Mouse (Mus musculus) forebrain, embryonic 12.5 days (tissue): ENCODE measurements around the gene Gsto2. TPM values are rescaled to one million over a fixed set of nuclear protein-coding genes. Genes with fewer than 3 reads are reported as not detected.

Source experiments
- ATAC-seq: fragments of 200-750 bp; cut with Nextera tagmentation; 2 replicates; pipeline ENCODE4 v1.8.0; 2017; ENCODE audit warnings: moderate TSS enrichment; ENCODE audit not compliant: low FRiP score
- H3K27ac ChIP-seq: fragments of 300-500 bp; sonication (generic); 2 replicates; pipeline ENCODE4 v1.5.1; 2016; ENCODE audit warnings: mild to moderate bottlenecking
- H3K27me3 ChIP-seq: fragments of 300-500 bp; sonication (generic); 2 replicates; pipeline ENCODE4 v1.6.1; 2016; ENCODE audit warnings: mild to moderate bottlenecking
- H3K36me3 ChIP-seq: fragments of 300-500 bp; sonication (generic); replicated peaks from 2 replicates; pipeline ENCODE4 v1.6.1; 2016; ENCODE audit warnings: mild to moderate bottlenecking
- H3K4me1 ChIP-seq: fragments of 300-500 bp; sonication (generic); 2 replicates; pipeline ENCODE4 v1.6.1; 2016
- H3K4me2 ChIP-seq: fragments of 300-500 bp; sonication (generic); 2 replicates; pipeline ENCODE4 v1.6.1; 2016; ENCODE audit warnings: mild to moderate bottlenecking, moderate library complexity
- H3K4me3 ChIP-seq: fragments of 300-500 bp; sonication (generic); replicated peaks from 2 replicates; pipeline ENCODE4 v1.5.1; 2016; ENCODE audit warnings: mild to moderate bottlenecking
- H3K9ac ChIP-seq: fragments of 300-500 bp; sonication (generic); 2 replicates; pipeline ENCODE4 v1.6.1; 2016; ENCODE audit warnings: mild to moderate bottlenecking
- H3K9me3 ChIP-seq: fragments of 300-500 bp; sonication (generic); 2 replicates; pipeline ENCODE4 v1.6.1; 2016
- WGBS: fragments of 180-500 bp; shearing (Covaris S2); methylation state at CpG from one replicate; pipeline ENCODE4 v1.1.7; 2016; 5-methylcytosine and 5-hydroxymethylcytosine counted together
- polyA plus RNA-seq: library from polyadenylated mRNA; unstranded; fragments of >200 nt; fragmentation: Nextera tagmentation; extraction: Ambion mirVana; gene quantifications from 2 replicates; pipeline ENCODE4 v1.2.1, GENCODE M21; 2016

Gsto2 gene
- polyA plus RNA-seq, 1 experiment from 2014 or later = 0.95 TPM

GRCm38 (mm10) chr19:47917396-47917795 is 52.1 kb downstream of the Gsto2 start:
- Histone ChIP-seq H3K4me1 (peaks cover 27% of the 10 kb centered on the region), H3K9ac (peak overlapping the region; percentile 78), H3K4me3 (peak overlapping the region; percentile 78), H3K27me3 (no peaks in the 10 kb centered on the region), H3K9me3 (no peaks in the 10 kb centered on the region), H3K4me2 (peak overlapping the region; percentile 66), H3K27ac (no peak overlapping the region), H3K36me3 (no peaks in the 10 kb centered on the region)
- no peak for ATAC-seq
- 4% methylated on average over 4 of the region's 4 CpGs for WGBS

DNA sequence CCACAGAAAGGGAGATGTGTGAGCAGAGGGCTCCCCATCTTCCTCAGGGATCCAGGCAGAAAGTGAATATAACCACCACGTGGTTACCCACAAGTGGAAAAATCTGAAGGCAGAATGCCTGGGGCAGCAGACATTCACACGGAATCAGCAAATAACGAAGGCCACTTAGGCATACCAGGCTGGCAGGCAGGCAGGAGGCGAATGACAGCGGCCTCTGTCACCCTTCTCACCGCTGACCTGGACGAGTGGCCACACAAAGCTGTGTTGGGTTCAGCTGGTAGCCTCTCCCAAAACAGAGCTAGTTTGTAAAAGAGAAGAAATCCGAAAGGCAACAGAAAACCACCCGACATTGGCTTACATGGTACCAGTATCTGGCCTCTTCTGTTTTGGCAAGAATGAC is 52.7 kb downstream of the Gsto2 start:
- H3K9me3 ChIP-seq = no peaks in the 10 kb centered on the region
- H3K4me3 ChIP-seq = peak overlapping the region; percentile 78
- H3K27me3 ChIP-seq = no peaks in the 10 kb centered on the region
- peak overlapping the region; percentile 66 for H3K4me2 ChIP-seq
- ATAC-seq = no peak
- WGBS = 8% methylated on average over 9 of the region's 9 CpGs
- peak overlapping the region; percentile 27; the same call in 1 of the 2 replicates for H3K27ac ChIP-seq
- peaks cover 27% of the 10 kb centered on the region for H3K4me1 ChIP-seq
- peak overlapping the region; percentile 78 for H3K9ac ChIP-seq
- H3K36me3 ChIP-seq = no peaks in the 10 kb centered on the region

DNA sequence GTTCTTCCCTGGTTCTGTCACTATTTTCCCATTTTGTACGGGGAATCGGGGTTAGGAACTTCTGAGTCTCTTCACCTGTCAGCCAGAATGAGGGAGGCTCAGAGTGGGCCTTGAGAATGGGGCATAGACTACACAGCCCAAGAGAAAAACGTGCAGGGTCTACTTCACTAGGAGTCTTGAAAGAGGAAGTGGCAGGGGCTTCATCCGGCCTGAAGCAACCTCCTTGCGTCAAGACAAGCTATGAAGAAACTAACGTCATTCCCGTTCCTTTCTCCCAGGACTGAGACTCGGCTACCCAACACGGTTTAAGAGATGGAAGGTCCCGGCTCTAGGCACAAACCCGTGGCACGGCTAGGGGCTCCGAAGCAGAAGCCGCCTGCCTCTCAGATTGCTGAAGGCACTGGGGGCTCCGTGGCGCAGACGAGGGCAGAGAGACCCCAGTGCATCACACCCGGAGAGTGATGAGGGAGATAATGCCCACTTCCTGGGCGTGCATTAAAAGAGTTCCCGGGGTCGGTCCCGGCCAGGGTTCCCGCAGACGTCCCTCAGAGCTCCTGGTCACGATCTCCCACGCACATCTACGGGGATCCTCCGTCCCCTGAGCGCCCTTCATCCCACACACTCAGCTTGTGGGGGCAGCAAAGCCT is 53.2 kb downstream of the Gsto2 start:
- peak overlapping the region; percentile 78 for H3K4me3 ChIP-seq
- H3K27ac ChIP-seq = peak overlapping the region; percentile 89
- under 1% methylated on average over 29 of the region's 29 CpGs for WGBS
- H3K4me2 ChIP-seq = peak overlapping the region; percentile 66
- H3K27me3 ChIP-seq = no peaks in the 10 kb centered on the region
- peak overlapping the region; percentile 78 for H3K9ac ChIP-seq
- peak; percentile 39 for ATAC-seq
- no peaks in the 10 kb centered on the region for H3K36me3 ChIP-seq
- H3K4me1 ChIP-seq = peaks cover 27% of the 10 kb centered on the region
- no peaks in the 10 kb centered on the region for H3K9me3 ChIP-seq

GRCm38 (mm10) chr19:47919126-47919965 is 54.0 kb downstream of the Gsto2 start, which contains the start of the genes Cfap43 and Itprip:
TSS of gene Cfap43 (minus strand) at chr19:47919287.
TSS of gene Itprip (minus strand) at chr19:47919299.
- no peaks in the 10 kb centered on the region for H3K9me3 ChIP-seq
- H3K27ac ChIP-seq = peak within 1 kb of the TSS; percentile 89
- WGBS = under 1% methylated on average over 48 of the region's 48 CpGs
- no peaks in the 10 kb centered on the region for H3K27me3 ChIP-seq
- H3K36me3 ChIP-seq = no peaks in the 10 kb centered on the region
- peak within 1 kb of the TSS; percentile 78 for H3K9ac ChIP-seq
- peaks cover 27% of the 10 kb centered on the region for H3K4me1 ChIP-seq
- ATAC-seq = peak; percentile 80
- H3K4me2 ChIP-seq = peak within 1 kb of the TSS; percentile 66
- peak within 1 kb of the TSS; percentile 78 for H3K4me3 ChIP-seq

DNA sequence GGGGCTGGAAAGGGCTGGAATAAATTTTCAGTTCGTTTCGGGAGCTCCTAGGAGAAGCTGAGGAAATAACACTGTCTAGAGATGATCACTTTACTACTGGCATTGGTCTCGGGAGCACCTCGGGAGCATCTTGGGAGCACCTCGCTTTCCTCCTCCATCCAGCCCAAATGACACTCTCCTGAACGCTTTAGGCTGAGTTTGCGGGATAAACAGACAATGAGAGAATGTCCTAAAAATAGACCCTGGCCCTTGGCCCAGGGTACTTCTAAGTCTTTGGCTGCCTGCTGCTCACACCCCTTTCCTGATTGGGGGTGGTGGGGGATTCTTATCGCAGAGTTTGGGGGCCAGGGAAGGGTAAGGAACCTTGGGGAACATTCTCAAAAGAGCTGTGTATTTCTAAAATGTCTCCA is 54.6 kb downstream of the Gsto2 start:
- Histone ChIP-seq H3K4me1 (peaks cover 27% of the 10 kb centered on the region), H3K27me3 (no peaks in the 10 kb centered on the region), H3K27ac (peak overlapping the region; percentile 89), H3K4me3 (peak overlapping the region; percentile 78), H3K9me3 (no peaks in the 10 kb centered on the region), H3K4me2 (peak overlapping the region; percentile 66), H3K9ac (peak overlapping the region; percentile 78), H3K36me3 (no peaks in the 10 kb centered on the region)
- WGBS = 7% methylated on average over 8 of the region's 8 CpGs
- no peak for ATAC-seq

DNA sequence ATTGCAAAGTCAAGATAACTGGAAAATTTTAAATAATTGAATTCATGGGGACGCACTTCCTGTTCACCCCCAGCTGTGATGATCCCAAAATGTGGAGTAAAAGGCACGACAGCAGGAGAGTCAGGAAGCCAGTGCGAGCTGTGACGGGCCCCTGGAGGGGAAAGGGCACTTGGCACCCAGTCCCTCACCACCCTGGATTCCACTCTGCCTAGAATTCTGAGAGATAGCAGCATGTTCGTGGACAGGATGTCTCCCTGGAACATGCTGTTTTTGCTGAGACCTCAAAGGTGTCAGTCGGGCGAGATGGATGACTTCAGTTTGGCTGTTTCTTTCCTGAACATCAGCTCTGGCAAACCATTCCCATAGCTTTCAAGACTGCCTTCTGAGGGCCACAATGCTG is 60.5 kb downstream of the Gsto2 start:
- Histone ChIP-seq H3K4me1 (no peaks in the 10 kb centered on the region), H3K36me3 (no peaks in the 10 kb centered on the region), H3K9ac (no peak overlapping the region), H3K27ac (no peak overlapping the region), H3K9me3 (peaks cover 3% of the 10 kb centered on the region; the same call in 1 of the 2 replicates), H3K27me3 (no peaks in the 10 kb centered on the region), H3K4me3 (no peak overlapping the region), H3K4me2 (no peak overlapping the region)
- no peak for ATAC-seq
- 90% methylated on average over 7 of the region's 7 CpGs for WGBS

DNA sequence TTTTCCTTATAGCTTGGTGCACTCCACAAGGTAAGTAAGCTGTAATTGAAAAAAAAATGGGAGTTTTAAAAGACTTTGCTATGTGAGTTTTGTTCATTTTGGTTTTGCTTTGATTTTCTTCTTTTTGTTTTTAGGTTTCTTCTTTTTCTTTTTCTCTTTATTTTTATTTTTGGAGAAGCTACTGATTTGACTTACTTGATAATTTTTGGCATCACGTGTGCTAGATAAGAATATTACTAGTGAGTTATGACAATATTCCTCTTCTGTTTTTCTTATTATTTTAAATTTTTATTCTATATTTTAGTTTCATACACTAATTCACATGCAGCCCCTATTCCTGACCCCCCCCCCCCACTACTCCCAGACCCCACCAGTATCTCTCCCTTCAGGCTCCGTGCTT is 61.7 kb downstream of the Gsto2 start:
- H3K9ac ChIP-seq = no peak overlapping the region
- no peak overlapping the region for H3K4me3 ChIP-seq
- ATAC-seq = no peak
- no peaks in the 10 kb centered on the region for H3K27me3 ChIP-seq
- H3K4me1 ChIP-seq = no peaks in the 10 kb centered on the region
- no peak overlapping the region for H3K4me2 ChIP-seq
- 80% methylated on average over 2 of the region's 2 CpGs for WGBS
- no peaks in the 10 kb centered on the region for H3K36me3 ChIP-seq
- no peak overlapping the region for H3K27ac ChIP-seq
- H3K9me3 ChIP-seq = peaks cover 3% of the 10 kb centered on the region; the same call in 1 of the 2 replicates

DNA sequence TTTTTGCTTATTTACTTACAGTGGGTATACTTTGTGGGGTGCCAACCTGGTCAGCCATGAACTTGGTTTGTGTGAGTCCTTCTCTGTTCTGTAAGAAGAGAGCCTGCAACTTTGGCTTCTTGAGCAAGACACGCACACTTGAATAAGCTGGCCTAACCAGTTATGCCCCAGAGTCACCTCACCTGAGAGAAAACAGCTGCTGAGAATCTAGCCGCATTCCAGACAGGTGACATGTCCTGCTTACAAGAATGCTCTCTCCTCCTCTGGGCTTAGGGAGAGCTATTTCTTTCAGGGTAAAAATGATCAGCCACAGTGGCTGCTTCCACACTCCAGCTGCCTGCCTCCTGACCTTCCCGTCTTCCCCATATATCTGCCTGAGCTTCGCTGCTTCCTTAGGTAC is 63.7 kb downstream of the Gsto2 start:
- Histone ChIP-seq H3K4me2 (no peak overlapping the region), H3K9ac (no peak overlapping the region), H3K27ac (no peak overlapping the region), H3K36me3 (no peaks in the 10 kb centered on the region), H3K4me1 (no peaks in the 10 kb centered on the region), H3K27me3 (no peaks in the 10 kb centered on the region), H3K9me3 (peaks cover 3% of the 10 kb centered on the region; the same call in 1 of the 2 replicates), H3K4me3 (no peak overlapping the region)
- WGBS = 91% methylated on average over 4 of the region's 4 CpGs
- no peak for ATAC-seq

- Histone ChIP-seq H3K9me3 (no peaks in the 10 kb centered on the region), H3K27me3 (no peaks in the 10 kb centered on the region), H3K27ac (no peak overlapping the region), H3K4me3 (no peak overlapping the region), H3K4me1 (0 out of 2 replicates have a peak, but pooled peaks cover 3% of the 10 kb centered on the region), H3K36me3 (no peaks in the 10 kb centered on the region), H3K4me2 (no peak overlapping the region), H3K9ac (no peak overlapping the region)
- 44% methylated on average over 7 of the region's 7 CpGs for WGBS
- peak; percentile 70 for ATAC-seq
These were observed 66.8 kb downstream of the Gsto2 start for GRCm38 (mm10) chr19:47931982-47932638.

- no peaks in the 10 kb centered on the region for H3K9me3 ChIP-seq
- H3K36me3 ChIP-seq = no peaks in the 10 kb centered on the region
- H3K4me3 ChIP-seq = no peak overlapping the region
- no peak overlapping the region for H3K27ac ChIP-seq
- H3K27me3 ChIP-seq = peaks cover 3% of the 10 kb centered on the region; the same call in 1 of the 2 replicates
- peaks cover 17% of the 10 kb centered on the region; the same call in 1 of the 2 replicates for H3K4me1 ChIP-seq
- ATAC-seq = no peak
- no peak overlapping the region for H3K4me2 ChIP-seq
- 93% methylated on average over 8 of the region's 8 CpGs for WGBS
- H3K9ac ChIP-seq = no peak overlapping the region
These were observed 68.8 kb downstream of the Gsto2 start for GRCm38 (mm10) chr19:47934146-47934545.

GRCm38 (mm10) chr19:47934636-47935238 is 69.4 kb downstream of the Gsto2 start:
- H3K36me3 ChIP-seq = no peaks in the 10 kb centered on the region
- H3K4me1 ChIP-seq = peaks cover 17% of the 10 kb centered on the region; the same call in 1 of the 2 replicates
- no peak overlapping the region for H3K9ac ChIP-seq
- no peaks in the 10 kb centered on the region for H3K9me3 ChIP-seq
- H3K4me2 ChIP-seq = no peak overlapping the region
- H3K27me3 ChIP-seq = peaks cover 3% of the 10 kb centered on the region; the same call in 1 of the 2 replicates
- no peak for ATAC-seq
- no peak overlapping the region for H3K4me3 ChIP-seq
- H3K27ac ChIP-seq = no peak overlapping the region
- 75% methylated on average over 16 of the region's 16 CpGs for WGBS

- Histone ChIP-seq H3K4me3 (no peak overlapping the region), H3K9ac (no peak overlapping the region), H3K4me1 (peaks cover 17% of the 10 kb centered on the region; the same call in 1 of the 2 replicates), H3K4me2 (no peak overlapping the region), H3K27ac (no peak overlapping the region), H3K27me3 (peaks cover 7% of the 10 kb centered on the region), H3K36me3 (no peaks in the 10 kb centered on the region), H3K9me3 (no peaks in the 10 kb centered on the region)
- WGBS = 83% methylated on average over 6 of the region's 6 CpGs
- ATAC-seq = no peak
These were observed 70.2 kb downstream of the Gsto2 start for GRCm38 (mm10) chr19:47935530-47935929.
